Mouse (Mus musculus): Measurements from ENCODE around the gene Atxn1. TPM values are rescaled to one million over a fixed set of nuclear protein-coding genes. Genes with fewer than 3 reads are reported as not detected.

The Atxn1 gene
- total RNA-seq, 2 experiments from 2014 or later, result 36.1 to 52.4 TPM

- peak; percentile 95 to 96 for DNase-seq
Observed at GRCm38 (mm10) chr13:45963497-45964330, 1.1 kb downstream of the Atxn1 start.

- no peak for DNase-seq
Observed at GRCm38 (mm10) chr13:45962776-45963175, 2.0 kb downstream of the Atxn1 start.

GRCm38 (mm10) chr13:45961871-45962630, 2.8 kb downstream of the Atxn1 start:
- peak; percentile 19 for DNase-seq

GRCm38 (mm10) chr13:45960311-45960965, 4.4 kb downstream of the Atxn1 start:
- peak in 1 of 2 experiments; percentile 21 for DNase-seq

- no peak for DNase-seq
Observed at GRCm38 (mm10) chr13:45958306-45958705, 6.5 kb downstream of the Atxn1 start.

GRCm38 (mm10) chr13:45957629-45958028, 7.2 kb downstream of the Atxn1 start:
- no peak for DNase-seq

- no peak for DNase-seq
Observed at GRCm38 (mm10) chr13:45956287-45956686, 8.5 kb downstream of the Atxn1 start.

GRCm38 (mm10) chr13:45955370-45956055, 9.3 kb downstream of the Atxn1 start:
- peak; percentile 20 to 27 for DNase-seq

- DNase-seq, result no peak
Observed at GRCm38 (mm10) chr13:45953098-45953497, 11.7 kb downstream of the Atxn1 start.

GRCm38 (mm10) chr13:45951071-45951645, 13.7 kb downstream of the Atxn1 start:
- no peak for DNase-seq

- DNase-seq, result no peak
Observed at GRCm38 (mm10) chr13:45950355-45950861, 14.4 kb downstream of the Atxn1 start.

- DNase-seq, result no peak
Observed at GRCm38 (mm10) chr13:45946136-45946535, 18.7 kb downstream of the Atxn1 start.

- DNase-seq, result peak in 1 of 2 experiments; percentile 59
Observed at GRCm38 (mm10) chr13:45942337-45942736, 22.5 kb downstream of the Atxn1 start.

GRCm38 (mm10) chr13:45940714-45941113, 24.1 kb downstream of the Atxn1 start:
- no peak for DNase-seq

- no peak for DNase-seq
Observed at GRCm38 (mm10) chr13:45939561-45939960, 25.2 kb downstream of the Atxn1 start.

- no peak for DNase-seq
Observed at GRCm38 (mm10) chr13:45938083-45938482, 26.7 kb downstream of the Atxn1 start.

GRCm38 (mm10) chr13:45936765-45937164, 28.0 kb downstream of the Atxn1 start:
- DNase-seq, result no peak

- DNase-seq, result no peak
Observed at GRCm38 (mm10) chr13:45935798-45936197, 29.0 kb downstream of the Atxn1 start.

GRCm38 (mm10) chr13:45934841-45935240, 30.0 kb downstream of the Atxn1 start:
- DNase-seq, result no peak

- DNase-seq, result no peak
Observed at GRCm38 (mm10) chr13:45934085-45934484, 30.7 kb downstream of the Atxn1 start.

- DNase-seq, result no peak
Observed at GRCm38 (mm10) chr13:45932491-45932921, 32.3 kb downstream of the Atxn1 start.
